Mouse (Mus musculus): ENCODE data around the gene Hoxd8. TPM values are rescaled to one million over a fixed set of nuclear protein-coding genes. Genes with fewer than 3 reads are reported as not detected.

Hoxd8 gene
- total and polyA plus RNA-seq, 2 experiments: 0.06 TPM; not detected in 1

- Histone ChIP-seq H3K27ac (replicated peaks; ENCODE audit: insufficient read depth, low read depth, low read length) (no peak overlapping the region), H3K36me3 (ENCODE audit: control insufficient read depth, insufficient read depth, low read length) (no peaks in the 10 kb centered on the region), H3K79me2 (ENCODE audit: control insufficient read depth, insufficient read depth, low read length) (no peaks in the 10 kb centered on the region), H3K4me3 (ENCODE audit: insufficient read depth, low read depth, low read length) (no peak overlapping the region; the same call in 1 of the 2 replicates), H3K4me1 (ENCODE audit: control insufficient read depth, insufficient read depth, low read length) (peaks cover 4% of the 10 kb centered on the region; the same call in 1 of the 2 replicates), H3K27me3 (ENCODE audit: control insufficient read depth, insufficient read depth, low read length) (peaks cover 44% of the 10 kb centered on the region), H3K9ac (ENCODE audit: low read depth, low read length) (no peak overlapping the region)
- 2% methylated on average over 73 of the region's 74 CpGs for WGBS
- DNase-seq (ENCODE audit: extremely low read depth, low read depth, low spot score): no peak
- no peak for TF ChIP-seq POLR2A (IDR thresholded peaks at IDR 0.05; ENCODE audit: extremely low read depth, insufficient read depth, low read length)
- no peak for TF ChIP-seq CTCF (IDR thresholded peaks at IDR 0.05; ENCODE audit: low read depth, low read length)
These were observed 35.8 kb upstream of the Hoxd8 start for GRCm38 (mm10) chr2:74668370-74669229.

GRCm38 (mm10) chr2:74669230-74669578 lies 35.2 kb upstream of the Hoxd8 start:
- Histone ChIP-seq H3K27ac (replicated peaks; ENCODE audit: insufficient read depth, low read depth, low read length) (no peak overlapping the region), H3K4me1 (ENCODE audit: control insufficient read depth, insufficient read depth, low read length) (peaks cover 4% of the 10 kb centered on the region; the same call in 1 of the 2 replicates), H3K36me3 (ENCODE audit: control insufficient read depth, insufficient read depth, low read length) (no peaks in the 10 kb centered on the region), H3K9ac (ENCODE audit: low read depth, low read length) (no peak overlapping the region), H3K4me3 (ENCODE audit: insufficient read depth, low read depth, low read length) (no peak overlapping the region), H3K27me3 (ENCODE audit: control insufficient read depth, insufficient read depth, low read length) (peaks cover 49% of the 10 kb centered on the region), H3K79me2 (ENCODE audit: control insufficient read depth, insufficient read depth, low read length) (no peaks in the 10 kb centered on the region)
- no peak for DNase-seq (ENCODE audit: extremely low read depth, low read depth, low spot score)
- TF ChIP-seq POLR2A (IDR thresholded peaks at IDR 0.05; ENCODE audit: extremely low read depth, insufficient read depth, low read length) (no peak), CTCF (IDR thresholded peaks at IDR 0.05; ENCODE audit: low read depth, low read length) (no peak)
- WGBS: 1% methylated on average over 3 of the region's 3 CpGs

GRCm38 (mm10) chr2:74669650-74670235 lies 34.7 kb upstream of the Hoxd8 start:
- Histone ChIP-seq H3K27me3 (ENCODE audit: control insufficient read depth, insufficient read depth, low read length) (peaks cover 49% of the 10 kb centered on the region), H3K9ac (ENCODE audit: low read depth, low read length) (no peak overlapping the region), H3K36me3 (ENCODE audit: control insufficient read depth, insufficient read depth, low read length) (no peaks in the 10 kb centered on the region), H3K27ac (replicated peaks; ENCODE audit: insufficient read depth, low read depth, low read length) (no peak overlapping the region), H3K79me2 (ENCODE audit: control insufficient read depth, insufficient read depth, low read length) (no peaks in the 10 kb centered on the region), H3K4me1 (ENCODE audit: control insufficient read depth, insufficient read depth, low read length) (peaks cover 4% of the 10 kb centered on the region; the same call in 1 of the 2 replicates), H3K4me3 (ENCODE audit: insufficient read depth, low read depth, low read length) (no peak overlapping the region)
- WGBS: 4% methylated on average over 14 of the region's 14 CpGs
- TF ChIP-seq CTCF (IDR thresholded peaks at IDR 0.05; ENCODE audit: low read depth, low read length): no peak
- no peak for TF ChIP-seq POLR2A (IDR thresholded peaks at IDR 0.05; ENCODE audit: extremely low read depth, insufficient read depth, low read length)
- no peak for DNase-seq (ENCODE audit: extremely low read depth, low read depth, low spot score)

DNA sequence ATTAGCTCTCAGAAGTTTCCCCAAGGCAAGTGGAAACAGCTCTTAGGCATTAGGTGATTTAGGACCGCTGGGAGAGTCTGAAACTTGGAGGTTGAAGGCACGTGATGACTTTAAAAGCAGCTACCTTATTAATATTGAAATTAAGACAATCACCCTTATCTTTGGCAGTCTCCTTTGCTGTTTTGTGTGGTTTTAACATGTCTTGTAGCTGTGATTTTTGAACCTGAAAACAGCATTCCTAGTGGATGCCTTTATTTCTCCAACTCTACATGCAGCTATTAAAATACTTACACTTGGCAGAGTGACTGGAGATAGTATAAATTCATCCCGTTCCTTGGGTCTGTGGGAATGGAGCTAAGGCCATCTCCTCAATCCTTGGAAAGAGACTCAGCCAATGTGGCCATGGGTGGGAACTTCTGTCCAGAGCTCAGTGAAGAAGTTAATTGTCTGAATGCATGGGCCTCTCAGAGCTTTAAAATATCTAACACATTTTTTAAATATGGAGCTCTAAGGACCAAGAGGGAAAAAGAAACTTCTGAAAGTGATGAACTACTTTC lies 33.7 kb upstream of the Hoxd8 start:
- Histone ChIP-seq H3K4me1 (ENCODE audit: control insufficient read depth, insufficient read depth, low read length) (peaks cover 4% of the 10 kb centered on the region; the same call in 1 of the 2 replicates), H3K36me3 (ENCODE audit: control insufficient read depth, insufficient read depth, low read length) (no peaks in the 10 kb centered on the region), H3K9ac (ENCODE audit: low read depth, low read length) (no peak overlapping the region), H3K79me2 (ENCODE audit: control insufficient read depth, insufficient read depth, low read length) (no peaks in the 10 kb centered on the region), H3K27me3 (ENCODE audit: control insufficient read depth, insufficient read depth, low read length) (peaks cover 52% of the 10 kb centered on the region), H3K27ac (replicated peaks; ENCODE audit: insufficient read depth, low read depth, low read length) (no peak overlapping the region), H3K4me3 (ENCODE audit: insufficient read depth, low read depth, low read length) (no peak overlapping the region)
- WGBS: 11% methylated on average over 3 of the region's 3 CpGs
- no peak for DNase-seq (ENCODE audit: extremely low read depth, low read depth, low spot score)
- TF ChIP-seq CTCF (IDR thresholded peaks at IDR 0.05; ENCODE audit: low read depth, low read length) (no peak), POLR2A (IDR thresholded peaks at IDR 0.05; ENCODE audit: extremely low read depth, insufficient read depth, low read length) (no peak)

DNA sequence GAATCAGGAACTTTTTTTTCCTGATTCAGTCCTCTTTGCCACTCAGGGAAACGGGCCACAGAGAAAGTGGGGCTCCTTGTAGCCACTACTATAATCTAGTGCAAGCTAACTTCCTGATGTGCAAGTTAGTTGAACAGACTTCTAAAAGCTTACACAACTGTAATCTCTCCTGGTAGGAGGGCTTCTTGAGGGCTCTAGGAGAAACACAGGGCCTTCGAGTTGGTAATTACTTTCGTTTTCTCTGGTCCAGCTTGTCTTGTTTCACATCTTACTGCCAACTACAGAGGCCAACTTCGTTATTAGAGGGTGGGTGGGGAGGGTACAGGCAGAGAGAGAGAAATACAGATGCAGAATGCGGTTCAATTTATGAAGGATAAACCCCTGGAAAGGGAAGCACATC lies 32.6 kb upstream of the Hoxd8 start:
- Histone ChIP-seq H3K79me2 (ENCODE audit: control insufficient read depth, insufficient read depth, low read length) (no peaks in the 10 kb centered on the region), H3K4me1 (ENCODE audit: control insufficient read depth, insufficient read depth, low read length) (peaks cover 4% of the 10 kb centered on the region; the same call in 1 of the 2 replicates), H3K9ac (ENCODE audit: low read depth, low read length) (no peak overlapping the region), H3K36me3 (ENCODE audit: control insufficient read depth, insufficient read depth, low read length) (no peaks in the 10 kb centered on the region), H3K4me3 (ENCODE audit: insufficient read depth, low read depth, low read length) (no peak overlapping the region), H3K27me3 (ENCODE audit: control insufficient read depth, insufficient read depth, low read length) (peaks cover 51% of the 10 kb centered on the region), H3K27ac (replicated peaks; ENCODE audit: insufficient read depth, low read depth, low read length) (no peak overlapping the region)
- TF ChIP-seq CTCF (IDR thresholded peaks at IDR 0.05; ENCODE audit: low read depth, low read length): no peak
- no peak for TF ChIP-seq POLR2A (IDR thresholded peaks at IDR 0.05; ENCODE audit: extremely low read depth, insufficient read depth, low read length)
- 32% methylated on average over 5 of the region's 5 CpGs for WGBS
- DNase-seq (ENCODE audit: extremely low read depth, low read depth, low spot score): no peak

Measured in liver, adult 2 months (tissue).